In genomic region chr17:56111021-56111420, GRCm38 (mm10) we compare ENCODE assay signal across 27 mouse cellular contexts. TPM values are rescaled to one million over a fixed set of nuclear protein-coding genes. Genes with fewer than 3 reads are reported as not detected.
DNase-seq lines count a peak whose midpoint lies in the region; ATAC-seq and TF ChIP-seq lines count a peak whose summit lies in the region.
"Had no signal": no experiment of that assay in that cellular context is flagged by ENCODE, and none has a peak within 500 bp of the region (broad histone marks: within the 10 kb centered on the region; RNA-seq: fewer than 3 reads in every experiment).

No protein-coding gene starts in this region.

- no peaks in the 10 kb centered on the region for H3K9me3 ChIP-seq in liver, postnatal 0 days (ENCODE audit: low read length)
- H3K9me3 ChIP-seq in liver, embryonic 12.5 days (replicated peaks) = no peaks in the 10 kb centered on the region
- H3K9me3 ChIP-seq: embryonic facial prominence, embryonic 12.5 days; G1E; liver, embryonic 13.5 days; megakaryocyte, embryonic 14.5 days; midbrain, embryonic 15.5 days; neural tube, embryonic 12.5 days had no signal

- no peak for TF ChIP-seq EP300 in liver, postnatal 0 days (IDR thresholded peaks at IDR 0.05; ENCODE audit: low read depth)

- intact Hi-C loops in gastrocnemius, adult 2 months (cut with DNase I) = loop anchor here (10.0 kb wide), 1 partner anchor 494 kb away; the partner anchor contains the start of gene 2410015M20Rik
- intact Hi-C loops in gastrocnemius, postnatal 36 days (cut with DNase I) = no loop called here

- H3K4me3 ChIP-seq in gastrocnemius, adult 2 months = peak overlapping the region; percentile 85
- H3K4me3 ChIP-seq in liver, postnatal 0 days (ENCODE audit: low read depth, low read length) = no peak overlapping the region
- H3K4me3 ChIP-seq in liver, embryonic 12.5 days = no peak overlapping the region
- H3K4me3 ChIP-seq: embryonic facial prominence, embryonic 12.5 days; liver, embryonic 13.5 days; megakaryocyte, embryonic 14.5 days; midbrain, embryonic 15.5 days; neural tube, embryonic 12.5 days had no signal

- peaks cover 2% of the 10 kb centered on the region; the same call in 1 of the 2 replicates for H3K36me3 ChIP-seq in liver, postnatal 0 days (replicated peaks; ENCODE audit: insufficient read depth, low read length)
- no peaks in the 10 kb centered on the region for H3K36me3 ChIP-seq in liver, embryonic 12.5 days
- H3K36me3 ChIP-seq: embryonic facial prominence, embryonic 12.5 days; liver, embryonic 13.5 days; midbrain, embryonic 15.5 days; neural tube, embryonic 12.5 days had no signal

- H3K4me2 ChIP-seq in liver, postnatal 0 days (ENCODE audit: low read depth, low read length) = no peak overlapping the region
- H3K4me2 ChIP-seq in liver, embryonic 12.5 days = no peak overlapping the region
- H3K4me2 ChIP-seq: embryonic facial prominence, embryonic 12.5 days; hindbrain, embryonic 14.5 days; liver, embryonic 13.5 days; lung, embryonic 14.5 days; midbrain, embryonic 15.5 days; neural tube, embryonic 12.5 days had no signal

- no peaks in the 10 kb centered on the region for H3K27me3 ChIP-seq in liver, postnatal 0 days (ENCODE audit: insufficient read depth, low read length)
- peaks cover 16% of the 10 kb centered on the region for H3K27me3 ChIP-seq in liver, embryonic 12.5 days (replicated peaks)
- H3K27me3 ChIP-seq: CH12.LX; embryonic facial prominence, embryonic 12.5 days; liver, embryonic 13.5 days; midbrain, embryonic 15.5 days; Patski had no signal

- peak overlapping the region; percentile 100 for H3K27ac ChIP-seq in gastrocnemius, adult 2 months
- no peak overlapping the region for H3K27ac ChIP-seq in liver, postnatal 0 days (ENCODE audit: low read depth)
- H3K27ac ChIP-seq in liver, embryonic 12.5 days = no peak overlapping the region
- H3K27ac ChIP-seq: embryonic facial prominence, embryonic 12.5 days; hindbrain, embryonic 14.5 days; kidney, postnatal 0 days; liver, embryonic 13.5 days; midbrain, embryonic 15.5 days; neural tube, embryonic 12.5 days; stomach, postnatal 0 days had no signal

- H3K9ac ChIP-seq in liver, postnatal 0 days (replicated peaks) = no peak overlapping the region
- H3K9ac ChIP-seq in liver, embryonic 12.5 days = no peak overlapping the region
- H3K9ac ChIP-seq: embryonic facial prominence, embryonic 12.5 days; forebrain, postnatal 0 days; hindbrain, embryonic 14.5 days; liver, embryonic 13.5 days; lung, embryonic 14.5 days; midbrain, embryonic 15.5 days; neural tube, embryonic 12.5 days had no signal

- TF ChIP-seq CTCF in gastrocnemius, adult 2 months (IDR thresholded peaks at IDR 0.05) = no peak
- TF ChIP-seq CTCF in liver, postnatal 0 days (IDR thresholded peaks at IDR 0.05; ENCODE audit: low read depth) = no peak

- 42% methylated on average over 1 of the region's 1 CpGs for WGBS in liver, postnatal 0 days (ENCODE audit: insufficient replicate concordance)
- WGBS in liver, embryonic 12.5 days (ENCODE audit: insufficient replicate concordance) = 31% methylated on average over 1 of the region's 1 CpGs

- peaks cover 23% of the 10 kb centered on the region for H3K4me1 ChIP-seq in liver, postnatal 0 days (ENCODE audit: insufficient read depth)
- H3K4me1 ChIP-seq in liver, embryonic 12.5 days = no peaks in the 10 kb centered on the region
- H3K4me1 ChIP-seq: embryonic facial prominence, embryonic 12.5 days; midbrain, embryonic 15.5 days; neural tube, embryonic 12.5 days had no signal

- DNase-seq in gastrocnemius, adult 2 months = no peak
- DNase-seq in gastrocnemius, postnatal 36 days = no peak
- DNase-seq in heart, postnatal 4 days = peak; percentile 12
- DNase-seq in heart, adult 9 months (ENCODE audit: low spot score in 2 of 2) = no peak
- peak; percentile 14 for DNase-seq in liver, postnatal 0 days
- DNase-seq in thymus, adult 18-20 months = no peak
- DNase-seq: B cell, adult 2 months; cerebellum, adult 18-20 months; forebrain, postnatal 0 days; kidney, adult 2 months; liver, embryonic 13.5 days; lung, embryonic 14.5 days; lung, postnatal 36 days; right cerebral cortex, postnatal 14 days had no signal

- ATAC-seq in liver, postnatal 0 days = no peak
- no peak for ATAC-seq in liver, embryonic 12.5 days
- ATAC-seq: Patski had no signal

RNA-seq across cellular contexts. Expression of gene Plin4, which starts 1.4 kb away (rescaled TPM):
- 100 to 1,000 TPM; 255 to 281 TPM for total RNA-seq in gastrocnemius, adult 2 months (2021)
- 100 to 1,000 TPM; 242 to 290 TPM for total RNA-seq in gastrocnemius, postnatal 36 days (2021)
- total RNA-seq in heart, postnatal 4 days (2021) = 10 to 100 TPM; 71.5 to 79.8 TPM
- 0.12 and 0.24 TPM in 2 replicates for polyA plus RNA-seq in liver, postnatal 0 days (2015; fragmentation: Nextera tagmentation; extraction: Ambion mirVana)
- polyA plus RNA-seq in liver, embryonic 12.5 days (2016; fragmentation: Nextera tagmentation; extraction: Ambion mirVana) = 0.05 and 0.06 TPM in 2 replicates
- polyA plus RNA-seq: G1E; liver, embryonic 13.5 days had no signal

RNA-seq across cellular contexts. Expression of gene Plin5, which starts 6.4 kb away (rescaled TPM):
- total RNA-seq in gastrocnemius, adult 2 months (2021) = 10 to 100 TPM; 22.9 to 55.7 TPM
- total RNA-seq in gastrocnemius, postnatal 36 days (2021) = 10 to 100 TPM; 26.5 to 43.5 TPM
- total RNA-seq in heart, postnatal 4 days (2021) = 10 to 100 TPM; 61.6 to 67.6 TPM
- polyA plus RNA-seq in liver, postnatal 0 days (2015; fragmentation: Nextera tagmentation; extraction: Ambion mirVana) = 57.3 and 58.4 TPM in 2 replicates
- 0.25 and 0.38 TPM in 2 replicates for polyA plus RNA-seq in liver, embryonic 12.5 days (2016; fragmentation: Nextera tagmentation; extraction: Ambion mirVana)
- total RNA-seq: CH12.LX, G1E had no signal
- polyA plus RNA-seq: G1E had no signal

RNA-seq across cellular contexts. Expression of gene Lrg1, which starts 10.8 kb away (rescaled TPM):
- total RNA-seq in gastrocnemius, adult 2 months (2021) = 10 to 100 TPM; 13.2 to 25.5 TPM
- total RNA-seq in gastrocnemius, postnatal 36 days (2021) = 10 to 100 TPM; 14.9 to 15.7 TPM
- total RNA-seq in heart, postnatal 4 days (2021) = 1 to 10 TPM; 5.2 TPM
- polyA plus RNA-seq in liver, postnatal 0 days (2015; fragmentation: Nextera tagmentation; extraction: Ambion mirVana) = 256 and 269 TPM in 2 replicates
- 0.27 and 0.48 TPM in 2 replicates for polyA plus RNA-seq in liver, embryonic 12.5 days (2016; fragmentation: Nextera tagmentation; extraction: Ambion mirVana)
- total RNA-seq: CH12.LX; forebrain, postnatal 0 days; G1E; layer of hippocampus, postnatal 10 days had no signal
- polyA plus RNA-seq: G1E; intestine, embryonic 14.5 days; neural tube, embryonic 12.5 days had no signal

RNA-seq across cellular contexts. Expression of gene Sema6b, which starts 29.1 kb away (rescaled TPM):
- total RNA-seq in gastrocnemius, adult 2 months (2021) = 1 to 10 TPM; 1.9 to 3.2 TPM
- 1 to 10 TPM; 2.8 to 2.9 TPM for total RNA-seq in gastrocnemius, postnatal 36 days (2021)
- total RNA-seq in heart, postnatal 4 days (2021) = 1 to 10 TPM; 6.3 to 7.2 TPM
- 0.56 and 0.62 TPM in 2 replicates for polyA plus RNA-seq in liver, postnatal 0 days (2015; fragmentation: Nextera tagmentation; extraction: Ambion mirVana)
- 1.5 and 1.7 TPM in 2 replicates for polyA plus RNA-seq in liver, embryonic 12.5 days (2016; fragmentation: Nextera tagmentation; extraction: Ambion mirVana)

RNA-seq across cellular contexts. Expression of gene Hdgfl2, which starts 31.6 kb away (rescaled TPM):
- 10 to 100 TPM; 23.8 to 26.3 TPM for total RNA-seq in gastrocnemius, adult 2 months (2021)
- total RNA-seq in gastrocnemius, postnatal 36 days (2021) = 10 to 100 TPM; 20.2 to 26.5 TPM
- 10 to 100 TPM; 52.8 to 55.9 TPM for total RNA-seq in heart, postnatal 4 days (2021)
- 24.8 and 27.7 TPM in 2 replicates for polyA plus RNA-seq in liver, postnatal 0 days (2015; fragmentation: Nextera tagmentation; extraction: Ambion mirVana)
- polyA plus RNA-seq in liver, embryonic 12.5 days (2016; fragmentation: Nextera tagmentation; extraction: Ambion mirVana) = 86.7 and 89.4 TPM in 2 replicates

Comparison
In these comparisons a context has a peak if more than half of its experiments do, and no peak if none do; other contexts are left out.
1. DNase-seq: peak in heart, postnatal 4 days (single experiment) and liver, postnatal 0 days (single experiment); none in gastrocnemius, adult 2 months (single experiment), gastrocnemius, postnatal 36 days (0 of 2), heart, adult 9 months (0 of 2) and thymus, adult 18-20 months (0 of 2).